Mouse (Mus musculus): Measurements from ENCODE around the gene Dnaja1. TPM values are rescaled to one million over a fixed set of nuclear protein-coding genes. Genes with fewer than 3 reads are reported as not detected.

The Dnaja1 gene
- total RNA-seq (2023): 574 TPM

DNA sequence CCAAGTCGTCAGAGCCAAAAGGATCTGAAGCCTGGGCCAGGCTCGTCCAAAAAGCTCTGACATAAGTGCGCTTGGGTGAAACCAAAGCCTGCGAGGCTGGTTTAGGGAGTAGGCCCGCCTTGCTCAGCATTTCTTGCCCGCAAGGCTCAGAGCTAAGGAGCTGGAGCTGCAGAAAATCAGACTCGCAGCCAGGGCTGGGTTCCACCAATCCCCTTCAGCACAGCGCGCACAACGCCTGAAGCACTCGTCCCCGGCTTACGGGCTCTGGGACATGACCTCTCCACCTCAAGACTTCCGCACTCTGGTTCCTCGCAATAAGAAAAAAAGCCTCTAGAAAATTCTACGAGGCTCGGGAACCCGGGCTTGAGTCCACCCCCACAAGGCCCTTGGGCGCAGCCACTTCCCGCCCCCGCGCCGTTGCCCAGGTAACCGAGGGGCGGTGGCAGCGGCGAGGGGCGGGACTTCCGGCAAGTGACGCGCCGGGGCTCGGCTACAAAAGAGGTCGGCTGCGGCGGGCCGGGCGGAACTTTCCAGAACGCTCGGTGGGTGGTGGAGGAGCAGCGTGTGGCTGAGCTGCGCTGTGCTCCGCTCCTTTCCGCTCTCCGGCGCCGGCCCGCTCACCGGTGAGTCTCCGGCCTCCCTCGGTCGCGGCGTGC lies at the start of gene Dnaja1:
Gene Dnaja1 (plus strand): TSS at position 140 of the 656 bp plus-strand sequence.

DNA sequence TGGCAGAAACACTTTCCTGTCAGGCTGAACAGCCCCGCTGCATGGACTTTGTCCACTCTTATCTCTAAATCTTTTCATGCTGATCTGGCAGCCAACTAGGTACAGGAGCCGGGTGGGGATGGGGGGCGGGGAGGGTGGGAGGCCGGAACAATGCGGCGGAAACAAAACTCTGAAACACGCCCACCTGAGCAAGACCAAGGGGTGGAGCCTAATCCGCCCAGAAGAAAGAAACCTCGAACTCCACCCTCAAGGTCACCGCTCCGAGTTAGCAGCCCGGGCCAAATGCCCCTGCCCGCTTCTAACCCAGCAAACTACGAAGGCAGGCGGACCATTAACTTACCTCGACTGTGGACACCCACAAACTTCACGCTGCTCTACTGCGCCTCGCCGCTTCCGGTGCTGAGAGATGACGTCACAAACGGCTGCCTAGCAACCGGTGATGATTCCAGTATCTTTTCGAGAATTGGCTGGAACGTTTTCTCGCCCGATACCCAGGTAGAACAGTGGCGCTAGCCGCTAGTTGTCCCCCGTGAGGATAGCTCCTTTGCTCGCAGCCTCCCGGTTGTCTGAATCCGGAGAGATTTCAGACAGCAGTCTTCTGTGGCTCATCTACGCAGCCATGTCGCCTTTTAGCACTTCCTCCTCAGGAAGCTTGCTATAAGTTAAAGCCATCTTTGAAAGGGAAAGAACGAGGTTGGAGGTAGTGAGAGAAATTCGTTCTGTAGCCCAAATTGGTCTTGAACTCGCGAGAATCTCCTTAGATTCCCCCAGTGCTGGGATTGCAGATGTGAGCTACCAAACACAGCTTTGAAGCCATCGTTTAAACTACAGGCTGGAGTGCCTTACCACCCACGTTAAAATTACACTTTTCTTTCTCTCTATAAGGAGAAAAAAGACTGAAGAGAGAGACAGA lies 18.9 kb upstream of the Dnaja1 start, which contains the start of gene Aptx:
Gene Aptx (minus strand): TSS at position 398 of the 913 bp plus-strand sequence.

DNA sequence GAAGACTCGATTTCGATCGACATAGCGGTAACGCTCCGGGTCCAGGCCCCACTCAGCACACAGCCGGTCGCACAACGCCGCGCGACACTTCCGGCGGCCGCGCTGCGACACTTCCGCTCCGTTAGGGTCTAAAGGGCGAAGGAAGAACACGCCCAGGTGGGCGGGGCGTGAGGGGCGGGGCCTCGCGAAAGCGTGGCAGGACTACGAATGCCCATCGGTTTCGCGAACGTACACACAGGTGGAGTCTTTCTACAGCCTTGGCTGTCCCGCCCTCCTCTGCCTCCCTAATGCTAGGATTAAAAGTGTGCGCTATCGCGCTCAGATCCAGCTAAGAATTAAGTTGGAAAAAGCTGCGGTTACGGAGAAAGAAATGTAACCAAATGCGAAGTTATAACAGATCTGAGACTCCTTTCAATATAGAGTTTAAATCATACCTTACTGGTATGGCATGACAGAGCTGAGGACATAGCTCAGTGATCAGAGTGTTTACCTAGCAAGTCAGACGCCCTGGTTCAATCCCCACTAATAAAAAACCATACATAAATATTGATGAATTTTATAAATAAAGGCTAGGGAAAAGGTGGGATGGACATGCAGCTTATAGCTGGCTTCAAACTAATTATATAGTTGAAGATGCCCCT lies 36.0 kb downstream of the Dnaja1 start, which contains the start of gene Smu1:
Gene Smu1 (minus strand): TSS at position 144 of the 641 bp plus-strand sequence.

Other genes with a start within 250 kb of the Dnaja1 start
- not detected for gene Tmem215, start 250.0 kb upstream of the Dnaja1 start, total RNA-seq (2023)
- gene Aptx, start 19.0 kb upstream of the Dnaja1 start, total RNA-seq (2023): 25.0 TPM
- 62.4 TPM for gene Smu1, start 35.8 kb downstream of the Dnaja1 start, total RNA-seq (2023)
- 77.8 TPM for gene B4galt1, start 131.9 kb downstream of the Dnaja1 start, total RNA-seq (2023)
- gene Spink4, start 197.9 kb downstream of the Dnaja1 start, total RNA-seq (2023): not detected
- gene Bag1, start 226.1 kb downstream of the Dnaja1 start, total RNA-seq (2023): 68.1 TPM
- 25.7 TPM for gene Chmp5, start 226.3 kb downstream of the Dnaja1 start, total RNA-seq (2023)
- 90.5 TPM for gene Nfx1, start 248.8 kb downstream of the Dnaja1 start, total RNA-seq (2023)